Comparison of ENCODE assay signal across 11 mouse cellular contexts in genomic region chr16:18608226-18608625, GRCm38 (mm10). TPM values are rescaled to one million over a fixed set of nuclear protein-coding genes. Genes with fewer than 3 reads are reported as not detected.
DNase-seq lines count a peak whose midpoint lies in the region; ATAC-seq lines count a peak whose summit lies in the region.
"Had no signal": no experiment of that assay in that cellular context is flagged by ENCODE, and none has a peak within 500 bp of the region (broad histone marks: within the 10 kb centered on the region; RNA-seq: fewer than 3 reads in every experiment).

No protein-coding gene starts in this region.

- peak overlapping the region; percentile 42 for H3K4me2 ChIP-seq in limb, embryonic 12.5 days

- peaks cover 90% of the 10 kb centered on the region for H3K27me3 ChIP-seq in embryonic facial prominence, embryonic 10.5 days (replicated peaks; ENCODE audit: low read depth, poor library complexity, severe bottlenecking)
- H3K27me3 ChIP-seq in limb, embryonic 12.5 days, result peaks cover 65% of the 10 kb centered on the region

- WGBS in embryonic facial prominence, embryonic 10.5 days, result 5% methylated on average over 11 of the region's 11 CpGs
- WGBS in limb, embryonic 12.5 days, result 6% methylated on average over 11 of the region's 11 CpGs

- H3K9ac ChIP-seq in limb, embryonic 12.5 days (replicated peaks), result no peak overlapping the region

- no peaks in the 10 kb centered on the region for H3K36me3 ChIP-seq in embryonic facial prominence, embryonic 10.5 days (replicated peaks)
- H3K36me3 ChIP-seq in limb, embryonic 12.5 days, result no peaks in the 10 kb centered on the region

- peaks cover 78% of the 10 kb centered on the region for H3K4me1 ChIP-seq in embryonic facial prominence, embryonic 10.5 days
- H3K4me1 ChIP-seq in limb, embryonic 12.5 days (replicated peaks), result peaks cover 50% of the 10 kb centered on the region

- H3K9me3 ChIP-seq in embryonic facial prominence, embryonic 10.5 days, result no peaks in the 10 kb centered on the region
- no peaks in the 10 kb centered on the region for H3K9me3 ChIP-seq in limb, embryonic 12.5 days

- peak overlapping the region; percentile 38 for H3K4me3 ChIP-seq in embryonic facial prominence, embryonic 10.5 days
- peak overlapping the region; percentile 9; the same call in 1 of the 2 replicates for H3K4me3 ChIP-seq in limb, embryonic 12.5 days (replicated peaks)

- no peak overlapping the region for H3K27ac ChIP-seq in embryonic facial prominence, embryonic 10.5 days (replicated peaks)
- H3K27ac ChIP-seq in limb, embryonic 12.5 days, result no peak overlapping the region

- intact Hi-C loops in left cerebral cortex, postnatal 4 days (cut with DNase I), result no loop called here
- intact Hi-C loops in left cerebral cortex, postnatal 36 days (cut with DNase I), result no loop called here
- intact Hi-C loops in left cerebral cortex, postnatal 14 days (cut with DNase I), result no loop called here

- 0 out of 2 replicates have a peak, but pooled peaks have one; percentile 13 for ATAC-seq in limb, embryonic 12.5 days (ENCODE audit: insufficient number of reproducible peaks, insufficient read depth, low FRiP score, low TSS enrichment, low read depth)
- no peak for ATAC-seq in granulocyte monocyte progenitor cell, adult 5-6 weeks (replicated peaks; ENCODE audit: poor library complexity, severe bottlenecking)

- peak; percentile 54 for DNase-seq in adrenal gland, postnatal 14 days
- DNase-seq in adrenal gland, adult 8-10 months, result no peak
- peak; percentile 62 for DNase-seq in left cerebral cortex, postnatal 4 days
- DNase-seq in left cerebral cortex, postnatal 36 days (ENCODE audit: low spot score in 2 of 2), result no peak
- peak; percentile 62 for DNase-seq in embryonic facial prominence, embryonic 10.5 days (ENCODE audit: low spot score)
- DNase-seq in left cerebral cortex, postnatal 14 days (ENCODE audit: low spot score in 2 of 2), result no peak
- DNase-seq: cerebellum, adult 11 months; kidney, adult 11 months had no signal

RNA-seq across cellular contexts. Expression of gene Gp1bb, which starts 14.0 kb away (rescaled TPM):
- 0.41 TPM in 2 replicates for total RNA-seq in adrenal gland, postnatal 14 days (2021)
- not detected for total RNA-seq in adrenal gland, adult 8-10 months (2022)
- 10 to 100 TPM; 10.1 to 11.9 TPM for total RNA-seq in left cerebral cortex, postnatal 4 days (2021)
- 1 to 10 TPM; 1.1 to 1.6 TPM for total RNA-seq in left cerebral cortex, postnatal 36 days (2021)
- 2.6 and 3.5 TPM in 2 replicates for polyA plus RNA-seq in embryonic facial prominence, embryonic 10.5 days (2016; fragmentation: Nextera tagmentation; extraction: Ambion mirVana)
- polyA plus RNA-seq in limb, embryonic 12.5 days (2016; fragmentation: Nextera tagmentation; extraction: Ambion mirVana), result 3.9 and 4.3 TPM in 2 replicates
- not detected in 2 replicates for total RNA-seq in granulocyte monocyte progenitor cell, adult 5-6 weeks (2014; fragmentation: Nextera tagmentation)
- total RNA-seq in granulocyte monocyte progenitor cell, adult 5-6 weeks (2017), result not detected in 2 replicates
- 1 to 10 TPM; 1.8 to 2.5 TPM for total RNA-seq in left cerebral cortex, postnatal 14 days (2021)
- total RNA-seq: gastrocnemius, postnatal 36 days had no signal

RNA-seq across cellular contexts. Expression of gene Tbx1, which starts 17.8 kb away (rescaled TPM):
- 2.5 TPM in 1 of 2 replicates, not detected in the other for total RNA-seq in adrenal gland, postnatal 14 days (2021)
- total RNA-seq in adrenal gland, adult 8-10 months (2022), result not detected
- 1 to 10 TPM; 1.2 TPM for total RNA-seq in left cerebral cortex, postnatal 4 days (2021)
- total RNA-seq in left cerebral cortex, postnatal 36 days (2021), result 1 to 10 TPM in 1 of 2 experiments, under 1 TPM in 1; 0.94 to 1.4 TPM
- 8.1 and 9.5 TPM in 2 replicates for polyA plus RNA-seq in embryonic facial prominence, embryonic 10.5 days (2016; fragmentation: Nextera tagmentation; extraction: Ambion mirVana)
- polyA plus RNA-seq in limb, embryonic 12.5 days (2016; fragmentation: Nextera tagmentation; extraction: Ambion mirVana), result 9.4 and 11.2 TPM in 2 replicates
- not detected in 2 replicates for total RNA-seq in granulocyte monocyte progenitor cell, adult 5-6 weeks (2014; fragmentation: Nextera tagmentation)
- total RNA-seq in granulocyte monocyte progenitor cell, adult 5-6 weeks (2017), result not detected in 2 replicates
- total RNA-seq in left cerebral cortex, postnatal 14 days (2021), result 1 to 10 TPM; 2.0 to 2.2 TPM

RNA-seq across cellular contexts. Expression of gene Gm49601, which starts 18.0 kb away (rescaled TPM):
- 3.4 and 4.5 TPM in 2 replicates for total RNA-seq in adrenal gland, postnatal 14 days (2021)
- total RNA-seq in adrenal gland, adult 8-10 months (2022), result 1 to 10 TPM; 3.6 to 8.5 (median 5.6) TPM
- total RNA-seq in left cerebral cortex, postnatal 4 days (2021), result 100 to 1,000 TPM; 107 to 111 TPM
- 100 to 1,000 TPM; 255 to 281 TPM for total RNA-seq in left cerebral cortex, postnatal 36 days (2021)
- 3.2 and 3.6 TPM in 2 replicates for polyA plus RNA-seq in embryonic facial prominence, embryonic 10.5 days (2016; fragmentation: Nextera tagmentation; extraction: Ambion mirVana)
- polyA plus RNA-seq in limb, embryonic 12.5 days (2016; fragmentation: Nextera tagmentation; extraction: Ambion mirVana), result 5.2 and 6.8 TPM in 2 replicates
- total RNA-seq in granulocyte monocyte progenitor cell, adult 5-6 weeks (2014; fragmentation: Nextera tagmentation), result 1.9 TPM in 1 of 2 replicates, not detected in the other
- total RNA-seq in granulocyte monocyte progenitor cell, adult 5-6 weeks (2017), result not detected in 2 replicates
- 100 to 1,000 TPM; 216 to 232 TPM for total RNA-seq in left cerebral cortex, postnatal 14 days (2021)

RNA-seq across cellular contexts. Expression of gene Sept5, which starts 21.5 kb away (rescaled TPM):
- 12.1 and 15.2 TPM in 2 replicates for total RNA-seq in adrenal gland, postnatal 14 days (2021)
- 10 to 100 TPM in 3 of 4 experiments, 1 to 10 TPM in 1; 8.5 to 18.5 (median 12.0) TPM for total RNA-seq in adrenal gland, adult 8-10 months (2022)
- total RNA-seq in left cerebral cortex, postnatal 4 days (2021), result 100 to 1,000 TPM; 555 to 571 TPM
- 100 to 1,000 TPM; 834 to 992 TPM for total RNA-seq in left cerebral cortex, postnatal 36 days (2021)
- 30.2 and 32.2 TPM in 2 replicates for polyA plus RNA-seq in embryonic facial prominence, embryonic 10.5 days (2016; fragmentation: Nextera tagmentation; extraction: Ambion mirVana)
- 31.7 and 34.2 TPM in 2 replicates for polyA plus RNA-seq in limb, embryonic 12.5 days (2016; fragmentation: Nextera tagmentation; extraction: Ambion mirVana)
- not detected in 2 replicates for total RNA-seq in granulocyte monocyte progenitor cell, adult 5-6 weeks (2014; fragmentation: Nextera tagmentation)
- 1.8 and 2.6 TPM in 2 replicates for total RNA-seq in granulocyte monocyte progenitor cell, adult 5-6 weeks (2017)
- total RNA-seq in left cerebral cortex, postnatal 14 days (2021), result 100 to 1,000 TPM; 866 to 932 TPM

Comparison
In these comparisons a context has a peak if more than half of its experiments do, and no peak if none do; other contexts are left out.
1. DNase-seq: peak in adrenal gland, postnatal 14 days (single experiment), left cerebral cortex, postnatal 4 days (single experiment) and embryonic facial prominence, embryonic 10.5 days (single experiment); none in adrenal gland, adult 8-10 months (single experiment), left cerebral cortex, postnatal 36 days (0 of 2) and left cerebral cortex, postnatal 14 days (0 of 2).
2. RNA of gene Gm49601, which starts 18.0 kb away (total RNA-seq): 255 to 281 TPM in left cerebral cortex, postnatal 36 days, 216 to 232 TPM in left cerebral cortex, postnatal 14 days and 107 to 111 TPM in left cerebral cortex, postnatal 4 days; 3.6 to 8.5 TPM in adrenal gland, adult 8-10 months, 3.4 to 4.5 TPM in adrenal gland, postnatal 14 days and 1.9 TPM in granulocyte monocyte progenitor cell, adult 5-6 weeks; every median in the first group is over 10 times any median in the second.